Mouse (Mus musculus) ES-Bruce4 (cell line): ENCODE data around the gene Baz2b.
"Not testable (repeated sequence)": the region's sequence is repeated elsewhere in the genome, so short reads cannot be mapped to it uniquely, and the experiment has no call there.

Experiments
- CTCF ChIP-seq: IDR thresholded peaks from one replicate; pipeline ENCODE4 v1.8.1; 2011; ENCODE audit warnings: low read depth, low read length
- POLR2A ChIP-seq: IDR thresholded peaks from one replicate; pipeline ENCODE4 v1.8.1; 2011; ENCODE audit warnings: low read length; ENCODE audit not compliant: insufficient read depth

GRCm38 (mm10) chr2:60073798-60074197 lies 135.8 kb downstream of the Baz2b start:
- TF ChIP-seq CTCF, POLR2A: not testable (repeated sequence)
